Mouse (Mus musculus): ENCODE measurements around the gene Ascc2.
A peak's percentile ranks its signal among the peaks of the same experiment; 100 is the strongest.

The Ascc2 gene

DNA sequence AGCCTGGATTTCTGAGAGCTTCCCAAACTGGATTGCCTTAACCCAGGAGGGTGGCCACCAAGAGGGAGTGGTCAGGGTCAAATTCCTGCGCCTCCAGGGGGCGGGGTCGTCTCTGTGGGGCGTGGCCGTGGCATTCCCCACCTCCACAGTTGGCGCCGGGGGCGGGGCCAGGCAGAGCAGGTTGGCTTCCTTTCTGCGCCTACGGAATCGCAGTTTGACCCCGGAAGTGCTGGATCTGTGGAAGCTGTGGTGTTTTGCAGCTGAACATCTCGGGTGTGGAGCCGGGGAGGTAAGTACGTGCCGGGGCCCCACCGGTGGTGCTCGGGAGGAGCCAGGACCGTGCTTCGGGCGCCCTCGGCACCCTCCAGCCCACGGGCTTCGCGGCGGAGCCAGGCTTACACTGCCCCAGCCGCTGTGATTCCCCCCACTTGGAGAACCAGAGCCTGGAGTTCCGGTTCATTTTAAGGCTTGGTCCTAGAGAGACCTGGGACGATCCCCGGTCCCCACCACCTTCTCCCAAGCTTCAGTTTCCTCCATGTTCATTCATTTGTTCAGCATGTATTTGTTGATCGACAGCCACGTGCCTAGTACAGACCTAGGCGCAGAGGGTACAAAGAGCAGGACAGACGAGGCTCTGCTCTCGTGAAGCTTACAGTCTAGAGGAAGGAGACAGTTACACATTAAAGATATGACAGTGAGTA lies at the start of gene Ascc2:
Gene Ascc2 (plus strand): TSS at position 214 of the 701 bp plus-strand sequence.
- DNase-seq: peak; percentile 96 to 99

DNA sequence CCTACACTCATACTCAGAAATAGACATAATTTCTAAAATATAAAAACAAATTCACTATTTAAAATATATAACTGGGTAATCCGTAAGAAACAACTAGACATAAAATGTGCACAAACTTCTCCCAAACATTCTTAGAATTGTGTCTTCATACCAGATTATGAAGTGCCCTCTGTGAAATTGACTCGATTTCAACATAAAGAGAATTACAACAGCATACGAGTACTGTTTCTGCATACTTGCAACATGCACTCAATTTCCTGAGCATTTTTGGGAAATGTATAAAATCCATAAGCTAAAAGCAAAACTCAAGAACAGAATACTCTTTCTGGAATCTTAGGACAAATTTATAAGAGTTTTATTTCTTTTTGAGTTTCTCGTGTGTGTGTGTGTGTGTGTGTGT lies 45.7 kb upstream of the Ascc2 start:
- DNase-seq: no peak

DNA sequence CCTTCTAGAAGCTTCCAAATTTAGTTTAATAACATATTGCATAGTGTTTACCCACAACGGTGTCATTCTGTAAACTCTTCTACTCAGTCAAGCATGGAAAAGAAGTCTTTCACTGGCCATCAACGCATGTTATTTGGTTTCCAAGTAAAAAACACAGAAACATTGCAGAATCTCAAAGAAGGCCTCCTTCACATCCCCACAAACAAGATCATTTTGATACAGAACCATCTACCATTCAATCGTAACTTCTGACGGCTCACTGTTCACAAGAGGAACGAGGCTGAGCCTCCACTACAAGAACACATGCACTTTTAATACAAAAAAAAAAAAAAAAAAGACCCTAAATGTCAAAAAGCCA lies 44.1 kb upstream of the Ascc2 start:
- no peak for DNase-seq

DNA sequence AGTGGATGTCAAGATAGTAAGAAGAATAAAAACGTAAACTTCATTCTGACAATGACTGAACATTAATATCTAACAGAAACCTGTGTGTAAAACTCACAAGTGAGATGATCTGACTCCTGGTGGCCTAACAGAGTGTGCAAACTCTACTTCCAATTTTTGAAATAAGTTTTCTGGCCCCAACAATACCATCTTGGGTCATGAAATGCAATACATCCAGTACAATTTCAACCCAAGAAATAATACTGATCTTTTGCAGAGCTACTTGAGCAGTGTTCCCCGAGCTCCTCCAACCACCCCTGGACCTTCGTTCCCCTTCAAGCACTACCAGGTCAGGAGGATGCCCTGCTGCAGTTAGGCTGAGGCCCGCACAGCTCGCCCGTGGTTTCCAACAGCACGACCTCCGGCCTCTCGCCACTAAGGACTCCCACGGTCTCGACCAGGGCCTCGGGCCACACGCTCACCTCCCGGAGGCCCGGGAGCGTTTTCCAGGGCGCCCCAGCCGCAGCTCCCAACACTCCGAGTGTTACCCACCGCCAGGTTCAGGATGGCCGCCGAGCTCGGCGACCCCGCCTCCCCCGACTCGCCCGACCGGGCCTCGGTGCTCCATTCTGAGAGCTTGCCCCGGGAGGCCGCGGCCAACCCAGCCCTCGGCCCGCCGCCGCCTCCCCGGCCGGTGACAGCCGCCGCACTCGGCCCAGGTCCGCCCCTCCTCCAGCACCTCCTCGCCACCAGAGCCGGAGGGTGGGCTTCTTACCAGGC lies 43.5 kb upstream of the Ascc2 start:
- DNase-seq: peak; percentile 27 to 45

DNA sequence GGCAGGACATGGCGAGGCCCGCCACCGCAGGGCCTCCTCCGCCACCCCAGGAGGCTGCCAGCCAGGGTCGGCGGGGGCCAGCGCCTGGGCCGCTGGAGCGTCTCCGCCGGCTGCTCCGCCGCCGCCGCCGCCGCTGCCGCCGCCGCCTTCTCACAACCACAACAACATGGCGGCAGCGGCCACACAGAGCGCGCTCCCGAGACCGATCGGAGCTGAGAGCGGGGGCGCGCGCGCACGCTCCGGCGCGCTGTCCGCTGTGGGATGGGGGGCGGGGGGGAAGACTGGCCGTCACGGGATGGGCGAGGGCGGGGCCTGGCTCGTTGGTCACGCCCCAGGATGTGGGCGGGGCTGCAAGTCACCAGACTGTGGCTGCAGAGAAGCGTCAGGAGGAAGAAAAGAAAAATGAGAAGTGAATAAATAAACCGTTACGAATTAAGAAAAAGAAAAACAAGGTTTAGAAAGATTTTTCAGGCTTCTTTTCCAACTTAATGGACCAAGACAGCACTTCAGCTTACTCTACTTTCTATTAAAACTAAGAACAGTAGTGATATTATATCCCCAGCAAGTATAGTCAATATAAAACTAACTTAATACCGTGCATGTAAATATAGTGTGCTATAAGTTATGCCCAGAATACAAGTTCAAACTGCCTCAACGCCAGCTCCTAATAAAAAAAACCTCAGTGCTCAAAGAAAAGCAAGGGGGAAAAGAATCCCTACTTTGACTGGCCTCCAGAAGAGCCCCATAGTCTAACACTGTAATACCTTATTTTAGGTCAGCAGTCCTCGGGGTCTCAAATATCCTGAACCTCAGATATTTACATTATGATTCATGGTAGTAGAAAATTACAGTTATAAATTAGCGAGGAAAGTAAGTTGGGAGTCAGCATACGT lies 42.7 kb upstream of the Ascc2 start, which contains the start of gene Mtmr3:
Gene Mtmr3 (minus strand): TSS at position 256 of the 893 bp plus-strand sequence.
- DNase-seq: peak; percentile 92 to 96

DNA sequence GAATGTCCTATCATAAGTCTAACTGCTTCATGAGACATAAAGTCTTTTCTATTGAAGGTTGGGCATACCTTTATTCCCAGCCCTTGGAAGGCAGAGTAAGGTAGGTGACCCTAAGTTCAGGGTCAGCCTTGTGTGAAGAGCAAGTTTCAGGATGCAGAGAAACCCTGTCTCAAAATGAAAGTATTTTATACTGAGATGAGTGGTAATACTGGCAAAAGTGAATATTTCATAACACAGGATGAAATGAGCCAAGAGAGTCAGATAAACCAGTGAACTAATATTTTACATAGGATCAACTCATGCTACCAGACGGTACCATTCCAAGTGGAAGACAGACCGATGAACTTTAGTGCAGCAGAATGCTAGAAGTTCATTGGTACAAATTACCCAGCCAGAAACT lies 39.1 kb upstream of the Ascc2 start:
- DNase-seq: no peak

DNA sequence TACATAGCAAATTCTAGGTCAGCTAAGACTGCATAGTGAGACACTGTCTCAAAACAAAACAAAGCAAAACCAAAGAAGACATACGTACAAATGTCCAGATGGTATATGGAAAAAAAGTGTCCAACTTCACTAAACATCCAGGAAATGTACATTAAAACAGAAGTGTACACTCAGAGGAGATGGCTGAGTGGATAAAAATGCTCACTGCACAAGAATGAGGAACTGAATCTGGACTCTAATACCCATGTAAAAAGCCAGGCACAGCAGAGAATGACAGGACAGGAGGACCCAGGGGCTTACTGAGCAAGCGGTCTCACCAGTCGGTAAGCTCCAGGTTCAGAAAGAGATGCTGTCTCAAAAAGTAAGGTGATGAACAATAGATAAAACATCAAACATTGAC lies 37.6 kb upstream of the Ascc2 start:
- DNase-seq: no peak

DNA sequence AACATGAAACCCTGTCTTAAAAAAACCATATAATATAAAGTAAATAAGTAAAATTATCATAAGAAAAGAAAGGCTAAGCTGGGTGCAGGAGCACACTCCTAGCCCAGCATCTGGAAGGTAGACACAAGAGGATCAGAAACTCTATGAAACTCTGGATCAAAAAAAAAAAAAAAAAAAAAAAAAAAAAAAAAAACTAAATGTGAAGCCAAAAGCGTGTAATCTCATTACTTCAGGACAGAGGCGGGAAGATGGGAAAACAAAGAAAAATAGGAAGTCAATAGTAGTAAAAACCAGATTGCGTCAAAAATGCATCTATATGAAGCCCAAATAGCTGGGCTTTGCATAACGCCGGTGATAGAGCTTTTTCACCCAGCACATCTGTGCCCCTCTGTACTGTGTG lies 35.7 kb upstream of the Ascc2 start:
- no peak for DNase-seq

DNA sequence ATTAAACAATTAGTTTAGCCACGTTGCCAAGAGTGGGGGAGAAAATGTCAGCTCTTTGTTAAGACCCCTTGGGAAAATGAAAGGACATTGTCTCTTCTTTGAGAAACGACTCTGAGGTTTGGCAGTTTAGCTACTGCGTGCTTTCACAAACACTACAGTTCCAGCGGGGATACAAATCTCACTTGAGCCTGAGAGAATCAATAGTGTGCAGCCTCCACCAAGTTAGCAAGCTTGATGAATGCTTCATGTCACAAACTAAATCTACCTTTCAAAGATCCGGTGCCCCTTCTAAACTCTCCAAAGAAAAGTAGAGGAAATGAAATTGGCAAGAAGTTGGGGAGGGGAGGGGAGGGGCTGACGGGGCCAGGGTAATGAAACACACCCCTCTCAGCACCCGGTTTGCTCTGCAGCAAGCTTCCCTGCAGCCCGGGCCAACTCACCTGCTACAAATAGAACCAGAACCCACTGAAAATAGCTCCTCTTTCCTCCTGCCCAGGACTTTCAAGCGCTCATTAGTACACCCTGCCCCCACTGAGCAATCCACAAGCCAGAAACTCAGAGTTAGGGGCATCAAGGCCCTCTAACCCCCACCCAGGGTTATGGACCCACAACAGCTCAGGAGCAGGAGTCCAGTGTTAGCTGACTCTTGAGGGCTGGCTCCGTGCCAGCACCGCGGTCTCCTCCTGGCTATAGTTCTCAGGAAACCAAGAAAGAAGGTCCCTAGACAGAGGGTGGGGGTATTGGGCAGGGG lies 34.7 kb upstream of the Ascc2 start:
- DNase-seq: peak; percentile 26 to 33

DNA sequence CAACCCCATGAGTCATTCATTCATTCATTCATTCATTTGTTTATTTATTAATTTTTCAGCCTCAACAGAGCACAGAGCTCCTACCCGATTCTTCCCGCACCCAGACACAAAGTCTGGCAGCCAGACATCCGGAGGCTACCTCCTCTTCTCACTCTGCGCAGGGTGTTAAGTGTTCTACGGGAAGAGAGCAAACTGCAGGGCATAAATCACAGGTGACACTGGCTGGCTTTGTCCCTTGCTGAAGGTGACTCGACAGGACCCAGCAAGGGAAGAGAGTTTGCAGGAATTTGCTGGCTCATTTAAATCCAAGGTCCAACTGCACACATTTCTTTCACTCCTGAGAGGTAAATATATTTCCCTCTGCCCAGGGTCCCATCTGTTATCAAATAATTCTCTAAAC lies 33.1 kb upstream of the Ascc2 start:
- peak in 1 of 2 experiments; percentile 54 for DNase-seq

DNA sequence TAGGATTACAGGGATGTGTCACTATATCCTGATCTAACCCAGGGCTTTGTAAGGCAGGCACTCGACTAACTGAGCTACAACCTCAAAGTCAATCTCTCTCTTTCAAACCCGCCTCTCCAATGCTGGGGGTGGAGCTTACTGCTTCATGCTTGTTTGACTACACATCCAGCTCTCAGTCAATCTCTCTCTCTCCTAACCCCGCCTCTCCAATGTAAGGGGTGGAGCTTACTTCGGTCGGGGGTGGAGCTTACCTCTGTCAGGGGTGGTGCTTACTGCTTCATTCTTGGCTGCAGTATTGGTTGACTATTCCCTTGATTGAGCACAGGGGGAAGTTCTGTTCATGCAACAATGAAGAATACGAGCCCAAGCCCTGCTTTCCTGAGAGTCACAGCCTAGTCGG lies 32.1 kb upstream of the Ascc2 start:
- DNase-seq: peak; percentile 59 to 66

DNA sequence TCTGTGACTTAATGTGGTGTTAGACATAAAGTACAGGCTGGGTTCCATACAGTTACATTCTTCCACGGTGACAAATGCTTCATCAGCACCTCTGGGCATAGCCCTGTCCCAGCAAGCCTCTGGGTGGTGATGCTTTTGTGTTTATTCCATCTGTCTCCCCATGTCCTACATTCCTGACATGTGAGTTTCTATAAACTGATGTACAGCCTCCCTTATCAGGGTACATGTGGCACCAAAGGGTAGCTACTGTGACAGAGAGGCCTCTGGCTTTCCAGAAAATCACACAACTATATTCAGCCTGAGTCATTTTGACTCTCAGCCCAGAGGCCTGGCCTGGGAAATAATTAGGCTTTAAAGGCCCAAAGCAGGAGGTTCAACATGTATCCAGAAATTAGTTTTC lies 31.0 kb upstream of the Ascc2 start:
- no peak for DNase-seq

DNA sequence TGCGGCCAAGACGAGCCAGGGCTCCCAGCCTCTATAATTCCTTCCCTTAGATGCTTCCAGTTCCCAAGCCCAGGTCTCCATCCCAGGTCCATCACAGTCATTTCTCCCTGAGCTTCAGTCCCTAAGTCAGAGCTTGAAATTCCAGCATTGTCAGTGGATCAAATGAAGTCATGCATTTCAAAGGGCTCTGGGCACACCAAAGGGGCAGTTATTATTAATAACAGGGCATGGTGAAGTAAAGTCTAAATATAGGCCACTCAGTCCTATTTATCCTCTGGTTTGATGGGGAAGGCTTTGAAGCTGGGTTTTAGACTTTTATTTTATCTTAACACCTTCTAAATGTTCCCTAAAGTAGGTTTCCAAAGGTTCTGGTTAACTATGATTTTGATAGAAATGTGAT lies 25.6 kb upstream of the Ascc2 start:
- no peak for DNase-seq

DNA sequence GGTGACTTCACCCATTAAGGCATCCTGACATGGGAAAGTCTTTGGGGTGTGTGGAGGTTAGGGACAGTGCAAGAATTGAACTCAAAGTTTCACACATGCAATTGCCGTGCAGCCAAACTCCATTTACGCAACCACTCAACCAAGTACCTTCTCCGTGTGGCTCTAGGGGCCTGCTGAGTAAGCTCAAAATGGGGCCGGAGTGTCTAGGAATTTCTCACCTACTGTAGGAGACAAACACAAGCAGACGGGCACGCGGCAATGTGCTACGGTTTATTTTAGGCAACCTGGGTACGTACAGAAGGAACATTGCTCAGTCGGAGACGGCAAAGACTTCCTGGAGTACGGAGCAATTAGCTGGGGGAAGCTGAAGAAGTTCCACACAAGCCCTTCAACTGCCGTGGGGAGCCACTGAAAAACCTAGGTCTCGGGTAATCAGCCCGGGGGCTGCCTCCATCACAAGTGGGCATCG lies 17.5 kb upstream of the Ascc2 start, which contains the start of gene Gm11032:
Gene Gm11032 (plus strand): TSS at position 51 of the 469 bp plus-strand sequence.
- DNase-seq: no peak

DNA sequence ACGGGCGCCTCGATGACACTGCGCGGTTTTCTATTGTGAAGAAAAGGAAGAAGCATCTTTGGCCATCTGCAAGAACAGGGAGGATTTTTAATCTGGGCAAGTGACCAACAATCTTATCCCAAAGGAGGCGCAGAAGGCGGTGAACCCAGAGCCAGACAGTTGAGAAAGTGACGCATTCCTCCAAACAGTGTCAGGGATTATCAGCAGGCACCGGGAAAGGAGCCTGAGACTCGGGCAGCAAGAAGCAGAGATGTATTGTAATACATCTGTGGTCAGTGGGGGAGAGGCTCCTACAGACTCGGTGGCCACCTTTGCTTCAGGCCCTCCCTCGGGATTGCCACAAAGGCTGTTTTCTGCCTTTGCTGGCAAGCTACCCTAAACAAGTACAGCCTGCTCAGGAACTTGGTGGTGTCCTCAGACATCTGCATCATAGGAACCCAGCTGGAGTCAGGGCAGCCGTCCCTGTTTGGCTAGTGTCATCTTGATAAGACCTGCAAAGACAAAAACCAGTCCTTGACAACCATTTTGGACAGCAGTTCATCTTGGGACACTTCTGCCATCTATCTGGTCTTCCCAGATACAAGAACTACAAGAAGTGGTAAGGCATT lies 16.9 kb upstream of the Ascc2 start:
- no peak for DNase-seq

DNA sequence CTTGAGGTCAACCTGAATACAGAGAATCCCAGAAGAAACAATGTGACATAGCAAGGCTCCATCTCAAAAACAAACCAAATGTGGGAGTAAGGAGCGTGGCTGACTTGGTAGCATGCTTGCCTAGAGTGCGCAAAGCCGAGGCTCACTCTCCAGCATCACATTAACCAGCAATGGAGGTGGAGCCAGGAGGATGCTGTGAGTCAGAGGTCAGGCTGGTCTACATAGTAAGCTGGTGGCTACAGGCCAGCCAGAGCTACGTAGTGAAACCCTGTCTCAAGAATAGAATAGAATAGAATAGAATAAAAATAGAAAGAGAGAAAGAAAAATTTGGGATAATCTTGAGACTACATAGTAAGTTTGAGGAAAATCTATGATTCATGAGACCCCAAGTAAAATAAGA lies 15.7 kb upstream of the Ascc2 start:
- DNase-seq: no peak

DNA sequence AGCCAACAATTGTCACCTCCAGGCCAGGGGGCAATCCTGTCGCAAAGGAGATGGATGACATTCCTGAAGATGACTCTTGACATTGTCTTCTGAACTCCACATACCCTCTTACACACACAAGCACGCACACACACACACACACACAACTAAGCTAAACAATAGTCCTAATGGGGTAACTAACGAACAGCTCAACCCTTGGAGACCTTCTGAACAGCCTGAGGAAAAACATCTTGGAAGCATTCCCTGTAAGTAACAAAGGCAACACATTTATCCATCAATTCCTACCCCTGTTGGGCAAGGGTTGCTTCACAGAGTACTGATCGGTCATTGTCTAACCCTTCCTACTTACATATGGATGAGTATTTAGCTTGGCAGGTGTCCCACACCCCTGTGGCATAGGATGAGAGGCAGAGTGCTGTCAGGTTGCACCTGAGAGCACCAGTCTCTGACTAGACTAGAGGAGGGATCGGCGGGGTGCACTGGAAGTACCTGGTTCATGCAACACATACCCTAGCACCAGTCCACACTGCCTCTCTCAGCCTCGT lies 15.0 kb upstream of the Ascc2 start:
- DNase-seq: peak in 1 of 2 experiments; percentile 61

DNA sequence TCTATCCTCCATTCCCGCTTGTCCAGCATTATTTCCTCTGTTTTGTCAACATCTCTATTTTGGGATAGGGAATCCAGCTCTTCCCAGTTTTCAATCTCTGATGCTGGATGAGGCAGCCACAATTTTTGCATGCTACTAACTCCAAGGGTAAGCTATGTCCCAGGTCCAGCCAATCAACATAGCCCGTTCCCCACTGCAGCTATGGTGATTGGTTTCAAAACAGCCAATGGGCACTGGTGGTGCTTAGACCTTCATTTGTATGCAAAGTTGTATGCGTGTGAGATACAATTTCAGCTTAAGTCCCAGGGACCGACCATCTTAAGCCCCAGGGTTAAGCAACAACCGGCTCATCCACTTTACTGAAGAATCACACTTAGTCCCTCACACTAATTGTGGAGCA lies 14.6 kb upstream of the Ascc2 start:
- no peak for DNase-seq

DNA sequence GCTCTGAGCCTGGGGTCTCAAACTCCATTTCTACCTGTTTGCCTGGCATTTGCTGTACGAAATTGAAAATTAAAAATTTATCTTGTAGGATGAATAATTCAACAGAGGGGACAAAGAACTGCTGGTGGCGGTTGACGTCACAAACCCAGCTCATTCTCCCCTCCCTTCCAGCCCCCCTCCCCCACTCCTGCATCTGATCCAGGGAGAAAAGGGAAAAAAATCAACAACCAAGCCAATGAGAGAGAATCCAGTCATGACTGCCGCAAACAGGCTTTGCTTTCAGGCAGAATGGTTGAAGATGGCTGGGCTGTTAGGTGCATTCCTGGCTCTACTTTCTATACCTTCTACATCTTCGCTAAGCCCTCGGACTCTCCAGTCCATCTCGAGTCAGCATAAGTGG lies 11.6 kb upstream of the Ascc2 start:
- no peak for DNase-seq

DNA sequence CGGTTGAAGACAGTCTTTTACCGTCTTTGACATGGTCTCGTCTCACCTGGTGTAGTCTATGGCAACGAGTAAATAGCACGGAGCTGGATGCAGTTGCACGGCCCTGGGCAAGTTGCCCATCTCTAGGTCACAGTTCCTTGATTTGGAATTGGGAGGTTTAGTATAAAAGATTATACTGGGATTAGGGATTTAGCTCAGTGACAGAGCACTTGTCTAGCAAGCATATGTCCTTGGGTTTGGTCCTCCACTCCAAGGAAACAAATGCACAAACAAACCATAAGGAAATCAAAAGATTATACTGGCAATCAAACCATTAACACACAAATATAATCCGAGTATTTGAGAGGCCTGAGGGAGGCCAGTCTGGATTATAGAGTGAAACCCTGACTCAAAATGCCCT lies 9.9 kb upstream of the Ascc2 start:
- no peak for DNase-seq

DNA sequence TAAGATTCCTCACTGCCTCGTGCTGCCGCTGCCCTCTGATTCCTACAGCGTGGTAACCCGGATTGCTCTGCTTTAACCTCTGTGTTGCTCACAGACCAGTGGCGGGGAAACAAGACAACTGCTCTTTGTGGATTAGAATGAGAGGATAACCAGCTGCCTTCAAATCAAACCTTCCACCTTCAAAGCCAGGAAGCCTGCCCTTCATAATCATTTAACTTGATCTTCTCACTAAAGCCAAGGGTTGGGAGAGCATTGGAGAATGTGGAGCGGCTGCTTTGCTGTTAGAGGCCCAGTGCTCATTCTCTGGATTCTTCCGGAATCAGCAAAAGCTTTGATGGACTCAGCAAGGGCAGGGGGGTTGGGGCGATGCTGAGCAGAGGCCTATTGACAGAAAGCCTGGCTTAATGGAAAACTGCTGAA lies 7.7 kb upstream of the Ascc2 start:
- DNase-seq: peak; percentile 51 to 68

DNA sequence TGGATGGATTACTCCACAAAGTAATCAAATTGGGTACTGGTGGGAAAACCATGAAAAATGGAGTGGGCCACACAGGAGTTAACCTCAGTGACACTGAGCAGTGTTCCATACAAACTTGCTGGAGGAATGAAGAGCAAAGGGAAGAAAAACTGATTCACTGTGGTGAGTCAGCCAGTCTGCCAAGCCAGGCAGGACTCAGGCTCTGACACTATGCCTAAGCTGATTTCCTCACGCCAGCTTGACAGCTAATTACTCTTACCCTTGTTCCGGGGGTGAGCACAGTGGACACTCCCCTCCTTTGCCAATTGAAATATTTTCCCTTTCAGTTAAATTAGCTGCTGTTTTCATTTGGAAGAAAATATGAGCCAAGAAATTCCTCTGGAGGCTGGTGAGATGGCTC lies 4.1 kb upstream of the Ascc2 start:
- DNase-seq: no peak

Data from kidney, adult 8-10 months (tissue).